Mouse (Mus musculus) kidney, embryonic 15.5 days (tissue): ENCODE measurements around the gene Eif2d. TPM values are rescaled to one million over a fixed set of nuclear protein-coding genes. Genes with fewer than 3 reads are reported as not detected.
A peak's percentile ranks its signal among the peaks of the same experiment; 100 is the strongest.
"Not testable (repeated sequence)": the region's sequence is repeated elsewhere in the genome, so short reads cannot be mapped to it uniquely, and the experiment has no call there.

Experiments used
- ATAC-seq: fragments of 200-750 bp; cut with Nextera tagmentation; replicated peaks from 2 replicates; pipeline ENCODE4 v1.8.0; 2017; ENCODE audit warnings: moderate TSS enrichment; ENCODE audit not compliant: low FRiP score
- H3K27ac ChIP-seq: fragments of 300-500 bp; sonication (generic); 2 replicates; pipeline ENCODE4 v1.5.1; 2015; ENCODE audit warnings: mild to moderate bottlenecking, inconsistent platforms
- H3K27me3 ChIP-seq: fragments of 300-500 bp; sonication (generic); 2 replicates; pipeline ENCODE4 v1.6.1; 2015; ENCODE audit warnings: inconsistent platforms
- H3K36me3 ChIP-seq: fragments of 300-500 bp; sonication (generic); 2 replicates; pipeline ENCODE4 v1.6.1; 2015; ENCODE audit warnings: inconsistent platforms
- H3K4me1 ChIP-seq: fragments of 300-500 bp; sonication (generic); 2 replicates; pipeline ENCODE4 v1.6.1; 2015; ENCODE audit warnings: inconsistent platforms
- H3K4me2 ChIP-seq: fragments of 300-500 bp; sonication (generic); 2 replicates; pipeline ENCODE4 v1.6.1; 2015; ENCODE audit warnings: moderate library complexity, mild to moderate bottlenecking, inconsistent platforms
- H3K4me3 ChIP-seq: fragments of 300-500 bp; sonication (generic); replicated peaks from 2 replicates; pipeline ENCODE4 v1.5.1; 2015; ENCODE audit warnings: mild to moderate bottlenecking, inconsistent platforms
- H3K9ac ChIP-seq: fragments of 300-500 bp; sonication (generic); 2 replicates; pipeline ENCODE4 v1.6.1; 2015; ENCODE audit warnings: mild to moderate bottlenecking, inconsistent platforms
- H3K9me3 ChIP-seq: fragments of 300-500 bp; sonication (generic); replicated peaks from 2 replicates; pipeline ENCODE4 v1.6.1; 2016; ENCODE audit warnings: inconsistent platforms
- WGBS: fragments of 180-500 bp; shearing (Covaris S2); methylation state at CpG from one replicate; pipeline ENCODE4 v1.1.7; 2015; ENCODE audit warnings: mixed read lengths; 5-methylcytosine and 5-hydroxymethylcytosine counted together
- polyA plus RNA-seq: library from polyadenylated mRNA; unstranded; fragments of >200 nt; fragmentation: Nextera tagmentation; extraction: Ambion mirVana; gene quantifications from 2 replicates; pipeline ENCODE4 v1.2.1, GENCODE M21; 2015

The Eif2d gene
- polyA plus RNA-seq, 1 experiment from 2014 or later, result 68.2 TPM

- no peaks in the 10 kb centered on the region for H3K27me3 ChIP-seq
These were observed 26.8 kb upstream of the Eif2d start for GRCm38 (mm10) chr1:131125987-131126744.

GRCm38 (mm10) chr1:131134231-131134630 is 18.8 kb upstream of the Eif2d start:
- no peak for ATAC-seq
- Histone ChIP-seq H3K4me2 (no peak overlapping the region), H3K27me3 (no peaks in the 10 kb centered on the region), H3K9me3 (no peaks in the 10 kb centered on the region), H3K36me3 (peaks cover 13% of the 10 kb centered on the region), H3K27ac (no peak overlapping the region), H3K4me3 (no peak overlapping the region), H3K4me1 (peaks cover 27% of the 10 kb centered on the region), H3K9ac (no peak overlapping the region)
- 67% methylated on average over 6 of the region's 6 CpGs for WGBS

More at GRCm38 (mm10) chr1:131125987-131126744, 26.8 kb upstream of the Eif2d start:
- no peak overlapping the region for H3K27ac ChIP-seq
- H3K4me2 ChIP-seq, result no peak overlapping the region
- WGBS, result 64% methylated on average over 11 of the region's 11 CpGs
- no peaks in the 10 kb centered on the region for H3K4me1 ChIP-seq
- H3K9me3 ChIP-seq, result no peaks in the 10 kb centered on the region
- no peak overlapping the region for H3K4me3 ChIP-seq
- peaks cover 36% of the 10 kb centered on the region for H3K36me3 ChIP-seq
- no peak overlapping the region for H3K9ac ChIP-seq
- ATAC-seq, result peak; percentile 74; the same call in 1 of the 2 replicates

GRCm38 (mm10) chr1:131134942-131135522 is 17.9 kb upstream of the Eif2d start:
- Histone ChIP-seq H3K4me2 (no peak overlapping the region), H3K27ac (no peak overlapping the region), H3K4me3 (no peak overlapping the region), H3K4me1 (peaks cover 30% of the 10 kb centered on the region), H3K9ac (no peak overlapping the region), H3K9me3 (no peaks in the 10 kb centered on the region), H3K36me3 (peaks cover 5% of the 10 kb centered on the region), H3K27me3 (no peaks in the 10 kb centered on the region)
- ATAC-seq, result no peak
- 55% methylated on average over 8 of the region's 8 CpGs for WGBS

- ATAC-seq, result no peak
- H3K4me1 ChIP-seq, result peaks cover 30% of the 10 kb centered on the region
- H3K27ac ChIP-seq, result no peak overlapping the region
- H3K36me3 ChIP-seq, result no peaks in the 10 kb centered on the region
- 82% methylated on average over 10 of the region's 10 CpGs for WGBS
- H3K9me3 ChIP-seq, result no peaks in the 10 kb centered on the region
- no peak overlapping the region for H3K4me2 ChIP-seq
- H3K4me3 ChIP-seq, result no peak overlapping the region
- H3K27me3 ChIP-seq, result no peaks in the 10 kb centered on the region
- H3K9ac ChIP-seq, result no peak overlapping the region
These were observed 16.9 kb upstream of the Eif2d start for GRCm38 (mm10) chr1:131135960-131136629.

GRCm38 (mm10) chr1:131137111-131137510 is 15.9 kb upstream of the Eif2d start:
- Histone ChIP-seq H3K9ac (no peak overlapping the region), H3K36me3 (no peaks in the 10 kb centered on the region), H3K27ac (no peak overlapping the region), H3K4me2 (peak overlapping the region; percentile 92), H3K27me3 (no peaks in the 10 kb centered on the region), H3K4me1 (peaks cover 30% of the 10 kb centered on the region), H3K4me3 (peak overlapping the region; percentile 88), H3K9me3 (no peaks in the 10 kb centered on the region)
- ATAC-seq, result no peak
- 25% methylated on average over 5 of the region's 5 CpGs for WGBS

- Histone ChIP-seq H3K27ac (peak overlapping the region; percentile 94), H3K4me3 (peak overlapping the region; percentile 88), H3K4me2 (peak overlapping the region; percentile 92), H3K4me1 (peaks cover 30% of the 10 kb centered on the region), H3K36me3 (no peaks in the 10 kb centered on the region), H3K9me3 (no peaks in the 10 kb centered on the region), H3K27me3 (no peaks in the 10 kb centered on the region), H3K9ac (peak overlapping the region; percentile 66)
- peak; percentile 86 for ATAC-seq
- under 1% methylated on average over 36 of the region's 36 CpGs for WGBS
These were observed 15.3 kb upstream of the Eif2d start for GRCm38 (mm10) chr1:131137717-131138118.

- peak within 1 kb of the TSS; percentile 92 for H3K4me2 ChIP-seq
- no peaks in the 10 kb centered on the region for H3K36me3 ChIP-seq
- 4% methylated on average over 49 of the region's 49 CpGs for WGBS
- peak within 1 kb of the TSS; percentile 66 for H3K9ac ChIP-seq
- H3K9me3 ChIP-seq, result no peaks in the 10 kb centered on the region
- H3K27me3 ChIP-seq, result no peaks in the 10 kb centered on the region
- peaks cover 30% of the 10 kb centered on the region for H3K4me1 ChIP-seq
- peak within 1 kb of the TSS; percentile 88 for H3K4me3 ChIP-seq
- H3K27ac ChIP-seq, result peak within 1 kb of the TSS; percentile 94
- ATAC-seq, result peak; percentile 99
These were observed 14.6 kb upstream of the Eif2d start, which contains the start of gene Dyrk3 for GRCm38 (mm10) chr1:131138191-131139016. Gene Dyrk3, minus strand, starts transcription at chr1:131138340.

- H3K36me3 ChIP-seq, result no peaks in the 10 kb centered on the region
- peak overlapping the region; percentile 94; the same call in 1 of the 2 replicates for H3K27ac ChIP-seq
- H3K4me2 ChIP-seq, result peak overlapping the region; percentile 92
- H3K9ac ChIP-seq, result peak overlapping the region; percentile 66; the same call in 1 of the 2 replicates
- peak overlapping the region; percentile 88 for H3K4me3 ChIP-seq
- 64% methylated on average over 11 of the region's 11 CpGs for WGBS
- H3K9me3 ChIP-seq, result no peaks in the 10 kb centered on the region
- no peaks in the 10 kb centered on the region for H3K27me3 ChIP-seq
- ATAC-seq, result no peak
- peaks cover 26% of the 10 kb centered on the region for H3K4me1 ChIP-seq
These were observed 13.6 kb upstream of the Eif2d start for GRCm38 (mm10) chr1:131139102-131140095.

GRCm38 (mm10) chr1:131141449-131141848 is 11.5 kb upstream of the Eif2d start:
- Histone ChIP-seq H3K9ac (no peak overlapping the region), H3K4me2 (no peak overlapping the region), H3K4me3 (no peak overlapping the region), H3K9me3 (no peaks in the 10 kb centered on the region), H3K27me3 (no peaks in the 10 kb centered on the region), H3K4me1 (peaks cover 15% of the 10 kb centered on the region), H3K36me3 (no peaks in the 10 kb centered on the region), H3K27ac (no peak overlapping the region)
- 60% methylated on average over 2 of the region's 2 CpGs for WGBS
- ATAC-seq, result no peak

- Histone ChIP-seq H3K36me3 (no peaks in the 10 kb centered on the region), H3K9me3 (no peaks in the 10 kb centered on the region), H3K4me1 (peaks cover 10% of the 10 kb centered on the region), H3K27ac (no peak overlapping the region), H3K9ac (no peak overlapping the region), H3K4me2 (no peak overlapping the region), H3K4me3 (no peak overlapping the region), H3K27me3 (no peaks in the 10 kb centered on the region)
- ATAC-seq, result no peak
- 87% methylated on average over 1 of the region's 1 CpGs for WGBS
These were observed 10.5 kb upstream of the Eif2d start for GRCm38 (mm10) chr1:131142472-131142871.

GRCm38 (mm10) chr1:131145222-131145621 is 7.8 kb upstream of the Eif2d start:
- H3K4me2 ChIP-seq, H3K9ac ChIP-seq, H3K9me3 ChIP-seq, ATAC-seq, H3K4me3 ChIP-seq, H3K36me3 ChIP-seq, H3K27me3 ChIP-seq, H3K4me1 ChIP-seq, H3K27ac ChIP-seq: not testable (repeated sequence)
- WGBS, result 79% methylated on average over 3 of the region's 3 CpGs
